Mouse (Mus musculus) embryonic facial prominence, embryonic 12.5 days (tissue): ENCODE measurements around the gene Ccnt1. TPM values are rescaled to one million over a fixed set of nuclear protein-coding genes. Genes with fewer than 3 reads are reported as not detected.
"Not testable (repeated sequence)": the region's sequence is repeated elsewhere in the genome, so short reads cannot be mapped to it uniquely, and the experiment has no call there.

Source experiments
- ATAC-seq: fragments of 200-750 bp; cut with Nextera tagmentation; 2 replicates; pipeline ENCODE4 v1.8.0; 2017; ENCODE audit not compliant: insufficient number of reproducible peaks, insufficient read depth, low FRiP score, low TSS enrichment
- H3K27ac ChIP-seq: fragments of 300-500 bp; sonication (generic); 2 replicates; pipeline ENCODE4 v1.5.1; 2016; ENCODE audit warnings: mild to moderate bottlenecking
- H3K27me3 ChIP-seq: fragments of 300-500 bp; sonication (generic); 2 replicates; pipeline ENCODE4 v1.6.1; 2016; ENCODE audit warnings: mild to moderate bottlenecking, moderate library complexity
- H3K36me3 ChIP-seq: fragments of 300-500 bp; sonication (generic); 2 replicates; pipeline ENCODE4 v1.6.1; 2016; ENCODE audit warnings: mild to moderate bottlenecking
- H3K4me1 ChIP-seq: fragments of 300-500 bp; sonication (generic); 2 replicates; pipeline ENCODE4 v1.6.1; 2016
- H3K4me2 ChIP-seq: fragments of 300-500 bp; sonication (generic); replicated peaks from 2 replicates; pipeline ENCODE4 v1.6.1; 2016; ENCODE audit warnings: mild to moderate bottlenecking, moderate library complexity
- H3K4me3 ChIP-seq: fragments of 300-500 bp; sonication (generic); 2 replicates; pipeline ENCODE4 v1.5.1; 2016; ENCODE audit warnings: mild to moderate bottlenecking
- H3K9ac ChIP-seq: fragments of 300-500 bp; sonication (generic); 2 replicates; pipeline ENCODE4 v1.6.1; 2016; ENCODE audit warnings: mild to moderate bottlenecking, moderate library complexity
- H3K9me3 ChIP-seq: fragments of 300-500 bp; sonication (generic); 2 replicates; pipeline ENCODE4 v1.6.1; 2016; ENCODE audit warnings: mild to moderate bottlenecking, moderate library complexity
- WGBS: fragments of 180-500 bp; shearing (Covaris S2); methylation state at CpG from one replicate; pipeline ENCODE4 v1.1.7; 2016; 5-methylcytosine and 5-hydroxymethylcytosine counted together
- polyA plus RNA-seq: library from polyadenylated mRNA; unstranded; fragments of >200 nt; fragmentation: Nextera tagmentation; extraction: Ambion mirVana; gene quantifications from 2 replicates; pipeline ENCODE4 v1.2.1, GENCODE M21; 2016

Gene Ccnt1
- polyA plus RNA-seq, 1 experiment from 2014 or later: 58.0 TPM

DNA sequence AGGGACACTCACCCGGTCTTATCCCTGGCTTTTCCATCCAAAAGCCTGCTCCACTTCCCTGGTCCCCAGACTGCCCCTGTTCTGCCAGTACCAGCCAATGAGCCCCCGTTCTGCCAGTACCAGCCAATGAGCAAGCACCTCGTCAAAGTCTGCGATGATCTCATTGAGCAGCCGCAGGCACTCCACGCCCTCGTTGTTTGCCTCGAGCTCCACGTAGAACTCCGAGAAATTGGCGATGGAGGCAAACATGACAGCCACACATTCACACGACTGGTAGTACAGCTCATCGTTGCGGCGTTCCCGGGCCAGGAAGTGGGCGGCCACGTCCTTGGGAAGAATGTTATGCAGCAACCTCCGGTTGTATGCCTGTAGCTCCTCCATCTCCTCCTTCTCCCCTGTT, 23.5 kb upstream of the Ccnt1 start:
- Histone ChIP-seq H3K27ac (no peak overlapping the region), H3K4me3 (no peak overlapping the region), H3K4me1 (no peaks in the 10 kb centered on the region), H3K9ac (no peak overlapping the region), H3K36me3 (peaks cover 97% of the 10 kb centered on the region), H3K9me3 (no peaks in the 10 kb centered on the region), H3K27me3 (no peaks in the 10 kb centered on the region), H3K4me2 (no peak overlapping the region)
- ATAC-seq: no peak
- 87% methylated on average over 19 of the region's 19 CpGs for WGBS

DNA sequence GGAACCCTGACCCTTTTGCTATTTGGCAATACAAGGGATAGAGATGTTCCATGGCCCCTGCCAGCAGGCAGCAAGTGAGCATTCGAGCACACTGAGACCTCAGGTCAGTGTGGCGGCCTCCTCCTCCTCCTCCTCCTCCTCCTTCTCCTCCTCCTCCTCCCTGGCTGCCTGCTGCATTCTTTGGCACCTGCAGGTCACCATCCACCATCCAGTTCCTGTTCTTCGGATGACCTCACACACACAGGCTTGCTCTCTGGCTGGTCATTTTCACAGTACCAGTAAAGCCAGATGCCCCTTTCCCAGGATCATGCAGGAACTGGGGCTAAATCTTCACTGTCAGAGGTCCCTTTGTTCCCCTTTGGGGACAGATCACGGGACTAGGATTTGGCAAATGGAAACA, 20.7 kb upstream of the Ccnt1 start:
- no peaks in the 10 kb centered on the region for H3K4me1 ChIP-seq
- no peak overlapping the region for H3K4me2 ChIP-seq
- H3K27ac ChIP-seq: no peak overlapping the region
- peaks cover 70% of the 10 kb centered on the region for H3K36me3 ChIP-seq
- ATAC-seq: no peak
- no peak overlapping the region for H3K4me3 ChIP-seq
- WGBS: 79% methylated on average over 4 of the region's 4 CpGs
- no peaks in the 10 kb centered on the region for H3K27me3 ChIP-seq
- H3K9ac ChIP-seq: no peak overlapping the region
- H3K9me3 ChIP-seq: no peaks in the 10 kb centered on the region

DNA sequence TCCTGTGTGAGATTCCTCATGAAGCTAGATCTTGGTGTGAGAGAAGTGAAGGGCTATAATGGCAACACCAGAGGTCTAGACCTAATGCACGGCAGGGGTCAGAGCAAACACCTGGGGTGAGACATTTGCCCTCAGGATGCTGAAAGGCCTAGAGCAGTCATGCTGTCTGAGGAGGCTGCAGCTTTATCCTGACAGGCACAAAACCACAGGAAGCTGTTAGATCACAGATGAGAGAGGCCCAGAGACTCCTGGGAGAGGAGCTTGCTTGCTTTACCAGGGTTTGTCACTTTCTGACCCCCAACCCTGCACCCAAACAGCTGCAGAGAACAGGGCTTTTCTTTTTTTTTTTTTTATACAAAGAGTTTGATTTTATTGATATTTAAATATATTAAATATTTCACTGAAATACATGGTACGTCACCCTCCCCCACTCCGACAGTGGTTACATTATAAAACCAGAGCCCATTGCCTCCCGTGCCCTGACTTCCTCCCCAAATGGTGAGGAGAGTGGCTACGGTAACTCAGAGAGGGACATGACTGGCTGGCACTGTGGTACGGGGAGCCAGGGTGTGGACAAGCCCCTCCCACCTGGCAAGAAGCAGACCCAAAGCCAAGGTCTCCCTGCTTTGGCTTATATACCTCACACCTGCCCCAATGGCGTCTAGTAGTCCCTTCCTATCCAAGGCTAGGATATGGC, 19.1 kb upstream of the Ccnt1 start:
- peaks cover 54% of the 10 kb centered on the region for H3K36me3 ChIP-seq
- no peak overlapping the region for H3K9ac ChIP-seq
- 71% methylated on average over 7 of the region's 7 CpGs for WGBS
- no peak for ATAC-seq
- H3K27ac ChIP-seq: no peak overlapping the region
- H3K4me1 ChIP-seq: no peaks in the 10 kb centered on the region; the same call in 1 of the 2 replicates
- no peaks in the 10 kb centered on the region for H3K27me3 ChIP-seq
- H3K9me3 ChIP-seq: no peaks in the 10 kb centered on the region
- H3K4me2 ChIP-seq: no peak overlapping the region
- no peak overlapping the region for H3K4me3 ChIP-seq

DNA sequence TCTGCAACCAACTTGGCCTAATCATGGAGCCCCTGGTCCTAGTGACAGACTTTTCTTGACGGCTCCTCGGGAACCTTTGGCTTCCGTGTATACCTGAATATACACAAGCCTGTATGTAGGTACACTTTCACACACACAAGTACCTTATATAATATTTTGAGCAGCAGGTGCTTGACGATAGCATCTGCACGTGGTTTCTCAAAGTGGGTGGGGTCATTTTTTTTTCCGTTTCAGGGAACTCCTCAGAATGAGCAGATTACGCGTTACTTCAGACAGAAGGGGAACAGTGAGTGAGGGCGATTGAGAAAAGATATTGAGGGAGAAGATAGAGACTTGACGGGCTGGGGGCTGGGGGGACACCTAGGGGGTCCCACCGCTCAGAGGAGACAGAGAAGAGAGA, 17.0 kb upstream of the Ccnt1 start:
- no peak for ATAC-seq
- no peaks in the 10 kb centered on the region for H3K9me3 ChIP-seq

DNA sequence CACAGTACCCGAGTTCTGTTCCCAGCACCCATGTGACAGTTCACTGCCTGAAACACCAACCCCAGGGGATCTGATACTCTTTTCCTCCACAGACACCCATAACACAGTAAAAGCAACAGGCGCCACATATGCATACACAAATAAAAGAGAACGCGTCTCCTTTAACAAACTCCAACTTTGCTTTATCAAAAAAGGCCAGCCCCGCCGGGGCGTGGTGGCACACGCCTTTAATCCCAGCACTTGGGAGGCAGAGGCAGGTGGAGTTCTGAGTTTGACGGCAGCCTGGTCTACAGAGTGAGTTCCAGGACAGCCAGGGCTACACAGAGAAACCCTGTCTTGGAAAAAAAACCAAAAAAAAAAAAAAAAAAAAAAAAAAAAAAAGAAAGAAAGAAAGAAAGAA, 15.4 kb upstream of the Ccnt1 start:
- WGBS: 80% methylated on average over 9 of the region's 9 CpGs

More for the DNA sequence above, 17.0 kb upstream of the Ccnt1 start:
- Histone ChIP-seq H3K36me3 (peaks cover 33% of the 10 kb centered on the region), H3K4me2 (no peak overlapping the region), H3K4me1 (no peaks in the 10 kb centered on the region; the same call in 1 of the 2 replicates), H3K9ac (no peak overlapping the region), H3K4me3 (no peak overlapping the region), H3K27ac (no peak overlapping the region), H3K27me3 (no peaks in the 10 kb centered on the region)
- WGBS: 89% methylated on average over 11 of the region's 11 CpGs

DNA sequence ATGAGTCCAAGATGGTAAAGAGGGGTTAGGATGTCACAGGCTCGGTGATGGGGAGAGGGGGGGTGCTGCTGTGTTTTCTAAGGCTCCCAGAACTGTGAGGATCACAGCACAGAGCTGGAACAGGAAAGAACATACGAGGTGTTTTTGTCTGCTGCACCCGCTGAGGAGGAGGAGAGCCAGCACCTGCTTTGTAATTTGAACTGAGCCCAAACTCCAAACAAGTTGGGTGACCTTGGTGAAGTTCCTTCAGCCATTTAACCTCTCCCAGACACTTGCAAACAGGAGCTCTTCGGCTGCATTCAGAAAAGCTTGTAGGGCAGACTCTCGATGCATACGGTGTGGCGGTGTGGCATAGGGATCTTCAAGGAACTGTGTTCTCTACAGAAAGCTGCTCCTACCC, 14.7 kb upstream of the Ccnt1 start:
- no peak overlapping the region for H3K4me3 ChIP-seq
- H3K9me3 ChIP-seq: no peaks in the 10 kb centered on the region
- H3K9ac ChIP-seq: no peak overlapping the region
- H3K36me3 ChIP-seq: peaks cover 10% of the 10 kb centered on the region
- no peak overlapping the region for H3K4me2 ChIP-seq
- H3K4me1 ChIP-seq: no peaks in the 10 kb centered on the region; the same call in 1 of the 2 replicates
- no peak overlapping the region for H3K27ac ChIP-seq
- 33% methylated on average over 7 of the region's 7 CpGs for WGBS
- ATAC-seq: no peak
- H3K27me3 ChIP-seq: no peaks in the 10 kb centered on the region

More for the DNA sequence above, 15.4 kb upstream of the Ccnt1 start:
- H3K27me3 ChIP-seq, H3K9ac ChIP-seq, ATAC-seq, H3K4me3 ChIP-seq, H3K4me2 ChIP-seq, H3K9me3 ChIP-seq, H3K4me1 ChIP-seq, H3K27ac ChIP-seq: not testable (repeated sequence)
- peaks cover 17% of the 10 kb centered on the region for H3K36me3 ChIP-seq

DNA sequence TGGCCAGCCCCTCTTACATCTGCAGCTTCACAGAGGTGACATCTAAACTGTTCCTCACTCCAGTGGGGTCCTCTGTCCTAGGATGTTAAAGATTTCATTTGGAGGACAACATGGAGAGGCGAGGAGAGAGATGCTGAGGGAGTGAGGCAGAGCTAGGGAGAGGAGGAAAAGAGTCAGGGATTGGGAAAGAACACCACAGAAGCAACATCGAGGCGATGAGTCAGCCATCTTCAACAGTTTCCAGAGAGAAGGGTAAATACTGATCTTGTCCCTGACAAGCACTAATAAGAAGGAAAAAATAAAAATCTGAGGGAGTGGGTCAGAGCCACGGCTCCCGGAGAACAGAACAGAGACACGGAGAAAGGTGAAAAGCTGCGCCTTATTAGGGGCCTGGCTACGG, 12.3 kb upstream of the Ccnt1 start:
- 72% methylated on average over 8 of the region's 8 CpGs for WGBS
- H3K4me1 ChIP-seq: no peaks in the 10 kb centered on the region; the same call in 1 of the 2 replicates
- H3K36me3 ChIP-seq: no peaks in the 10 kb centered on the region
- no peak overlapping the region for H3K4me2 ChIP-seq
- ATAC-seq: no peak
- no peaks in the 10 kb centered on the region for H3K9me3 ChIP-seq
- no peak overlapping the region for H3K4me3 ChIP-seq
- H3K9ac ChIP-seq: no peak overlapping the region
- no peak overlapping the region for H3K27ac ChIP-seq
- no peaks in the 10 kb centered on the region for H3K27me3 ChIP-seq

DNA sequence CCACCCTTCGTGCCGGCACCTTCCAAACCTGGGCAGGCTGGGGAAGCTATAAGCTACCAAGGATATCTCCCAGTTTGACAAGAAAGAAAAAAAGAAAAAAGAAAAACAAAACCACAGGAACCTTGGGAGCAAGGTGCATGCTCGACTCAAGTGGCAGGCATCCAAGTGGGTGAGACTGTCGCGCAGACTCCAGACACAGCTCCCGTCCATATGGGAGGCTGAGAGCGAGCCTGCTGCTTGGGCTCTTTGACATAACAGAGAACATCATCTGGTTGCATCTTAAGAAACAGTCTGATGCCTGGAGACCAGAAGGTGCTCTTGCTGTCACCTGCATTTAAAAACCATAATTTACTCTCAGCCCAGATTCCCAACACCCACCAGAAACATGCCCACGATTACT, 11.7 kb upstream of the Ccnt1 start:
- Histone ChIP-seq H3K9me3 (no peaks in the 10 kb centered on the region), H3K4me1 (no peaks in the 10 kb centered on the region; the same call in 1 of the 2 replicates), H3K27me3 (no peaks in the 10 kb centered on the region), H3K9ac (no peak overlapping the region), H3K4me2 (no peak overlapping the region), H3K36me3 (no peaks in the 10 kb centered on the region), H3K27ac (no peak overlapping the region), H3K4me3 (no peak overlapping the region)
- WGBS: 80% methylated on average over 8 of the region's 8 CpGs
- no peak for ATAC-seq

DNA sequence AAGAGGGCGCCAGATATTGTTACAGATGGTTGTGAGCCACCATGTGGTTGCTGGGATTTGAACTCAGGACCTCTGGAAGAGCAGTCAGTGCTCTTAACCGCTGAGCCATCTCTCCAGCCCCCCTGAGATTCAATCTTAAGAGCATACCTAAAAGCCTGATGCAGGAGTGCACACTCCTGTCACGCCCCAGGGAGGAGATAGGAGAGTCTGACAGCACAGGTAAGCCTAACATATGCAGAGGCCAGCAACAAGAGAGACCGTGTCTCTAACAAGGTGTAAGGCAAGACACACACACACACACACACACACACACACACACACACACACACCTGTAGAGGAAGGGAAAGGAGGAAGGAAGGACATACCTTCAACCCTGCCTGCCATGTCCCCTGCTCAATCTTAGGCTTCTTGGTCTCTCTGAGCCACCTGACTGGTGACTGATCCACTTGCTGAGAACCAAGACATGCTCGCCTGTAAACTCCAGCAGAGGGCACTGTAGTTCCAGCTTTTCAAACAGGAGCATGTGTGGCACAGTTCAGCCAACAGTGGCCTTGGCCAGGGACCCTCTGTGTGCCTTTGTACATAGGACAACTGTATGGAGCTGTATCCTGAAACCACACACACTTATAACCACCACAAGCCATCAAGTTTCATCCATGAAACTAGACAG, 9.2 kb upstream of the Ccnt1 start:
- WGBS: 27% methylated on average over 4 of the region's 5 CpGs
- H3K4me3 ChIP-seq: no peak overlapping the region
- H3K4me2 ChIP-seq: no peak overlapping the region
- H3K9ac ChIP-seq: no peak overlapping the region
- no peaks in the 10 kb centered on the region for H3K4me1 ChIP-seq
- H3K36me3 ChIP-seq: no peaks in the 10 kb centered on the region
- H3K9me3 ChIP-seq: no peaks in the 10 kb centered on the region
- peak; percentile 66 for ATAC-seq
- no peak overlapping the region for H3K27ac ChIP-seq
- H3K27me3 ChIP-seq: no peaks in the 10 kb centered on the region

DNA sequence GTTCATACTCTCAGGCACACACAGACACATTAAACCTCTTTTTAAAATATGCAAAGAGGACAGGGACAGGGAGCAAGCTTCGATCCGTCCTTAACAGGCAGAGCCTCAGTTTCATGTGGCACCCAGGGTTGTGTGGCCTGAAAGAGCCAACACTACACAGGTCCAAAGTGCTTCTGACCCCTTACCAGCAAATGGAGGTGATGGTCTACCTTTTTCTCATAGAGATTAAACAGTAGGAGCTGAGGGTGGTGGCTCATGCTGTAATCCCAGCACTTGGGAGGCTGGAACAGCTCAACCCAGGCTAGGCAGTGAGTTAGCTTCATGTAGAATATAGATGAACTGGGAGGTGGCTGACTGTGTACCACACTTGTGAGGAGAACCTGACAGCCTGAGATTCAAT, 8.6 kb upstream of the Ccnt1 start:
- no peak overlapping the region for H3K9ac ChIP-seq
- H3K27ac ChIP-seq: no peak overlapping the region
- H3K4me2 ChIP-seq: no peak overlapping the region
- WGBS: 81% methylated on average over 2 of the region's 2 CpGs
- H3K36me3 ChIP-seq: no peaks in the 10 kb centered on the region
- H3K9me3 ChIP-seq: no peaks in the 10 kb centered on the region
- H3K27me3 ChIP-seq: no peaks in the 10 kb centered on the region
- no peak overlapping the region for H3K4me3 ChIP-seq
- no peak for ATAC-seq
- no peaks in the 10 kb centered on the region for H3K4me1 ChIP-seq

DNA sequence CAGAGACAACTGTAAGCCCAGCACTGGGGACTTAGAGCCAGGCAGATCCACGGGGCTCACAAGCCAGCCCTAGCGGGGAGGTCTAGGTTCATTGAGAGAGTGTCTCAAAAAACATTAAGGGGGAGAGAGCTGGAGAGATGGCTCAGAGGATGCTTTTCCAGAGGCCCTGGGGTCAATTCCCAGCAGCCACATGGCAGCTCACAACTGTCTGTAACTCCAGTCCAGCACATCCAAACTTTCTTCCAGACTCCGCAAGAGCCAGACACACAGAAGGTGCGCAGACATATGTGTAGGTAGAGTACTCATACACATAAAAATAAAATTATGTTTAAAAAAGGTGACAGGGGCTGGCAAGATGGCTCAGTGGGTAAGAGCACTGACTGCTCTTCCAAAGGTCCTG, 2.6 kb upstream of the Ccnt1 start:
- Histone ChIP-seq H3K9me3 (no peaks in the 10 kb centered on the region), H3K27ac (no peak overlapping the region), H3K9ac (no peak overlapping the region), H3K36me3 (no peaks in the 10 kb centered on the region), H3K4me1 (peaks cover 8% of the 10 kb centered on the region), H3K27me3 (no peaks in the 10 kb centered on the region), H3K4me3 (no peak overlapping the region), H3K4me2 (no peak overlapping the region)
- 72% methylated on average over 4 of the region's 4 CpGs for WGBS
- no peak for ATAC-seq

DNA sequence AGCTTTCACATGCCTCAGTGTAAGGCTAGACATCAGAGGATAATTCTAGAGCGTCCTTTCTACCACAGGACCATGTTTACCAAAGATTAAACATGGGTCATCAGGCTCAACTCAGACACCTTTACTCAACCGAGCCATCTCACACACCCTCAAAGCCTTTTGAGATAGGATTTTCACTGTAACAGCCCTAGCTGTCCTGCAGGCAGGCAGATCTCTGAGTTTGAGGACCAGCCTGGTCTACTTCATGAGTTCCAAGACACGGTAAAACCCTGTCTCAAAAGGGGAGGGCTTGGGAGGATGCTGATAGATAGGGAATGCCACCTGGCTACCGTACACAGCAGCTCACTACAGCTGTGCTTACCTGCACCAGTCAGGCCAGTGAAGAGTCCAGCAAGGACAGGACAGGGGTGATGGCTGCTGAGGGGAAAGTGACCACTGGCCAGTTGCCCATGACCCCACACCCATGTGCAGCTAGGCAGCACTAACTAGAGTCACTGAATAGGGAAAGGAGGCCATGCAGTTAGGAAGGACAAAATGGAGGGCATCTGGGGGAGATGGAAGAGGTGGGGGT, 843 bp downstream of the Ccnt1 start:
- no peaks in the 10 kb centered on the region for H3K36me3 ChIP-seq
- H3K4me2 ChIP-seq: no peak overlapping the region
- no peaks in the 10 kb centered on the region for H3K27me3 ChIP-seq
- H3K4me1 ChIP-seq: peaks cover 23% of the 10 kb centered on the region
- no peak overlapping the region for H3K9ac ChIP-seq
- no peak overlapping the region for H3K27ac ChIP-seq
- no peaks in the 10 kb centered on the region for H3K9me3 ChIP-seq
- H3K4me3 ChIP-seq: no peak overlapping the region
- no peak for ATAC-seq
- WGBS: 87% methylated on average over 4 of the region's 4 CpGs
